Mouse (Mus musculus) macrophage (primary cell): ENCODE data around the gene Cog2. TPM values are rescaled to one million over a fixed set of nuclear protein-coding genes. Genes with fewer than 3 reads are reported as not detected.

Experiments
- H3K27ac ChIP-seq: fragments of 350-480 bp; formaldehyde crosslinking; 2 replicates; pipeline ENCODE4 v1.9.0; 2021
- H3K36me3 ChIP-seq: fragments of 350-480 bp; formaldehyde crosslinking; 2 replicates; pipeline ENCODE4 v1.9.0; 2021; ENCODE audit errors: inconsistent target
- H3K4me3 ChIP-seq: fragments of 350-480 bp; formaldehyde crosslinking; 2 replicates; pipeline ENCODE4 v1.9.0; 2021; ENCODE audit errors: inconsistent target
- H3K79me2 ChIP-seq: fragments of 350-480 bp; formaldehyde crosslinking; 2 replicates; pipeline ENCODE4 v1.9.0; 2021; ENCODE audit errors: inconsistent target
- WGBS: methylation state at CpG from one replicate; pipeline ENCODE4 v1.1.7; 2026; ENCODE audit warnings: inconsistent platforms; ENCODE audit not compliant: missing documents; 5-methylcytosine and 5-hydroxymethylcytosine counted together
- polyA plus RNA-seq: library from polyadenylated mRNA; stranded (reverse); fragments of 250-400 nt; gene quantifications from 3 replicates; pipeline ENCODE4 v1.2.4, GENCODE M21; 2018; ENCODE audit warnings: inconsistent platforms

The Cog2 gene
- polyA plus RNA-seq, 1 experiment from 2014 or later: 13.3 TPM

DNA sequence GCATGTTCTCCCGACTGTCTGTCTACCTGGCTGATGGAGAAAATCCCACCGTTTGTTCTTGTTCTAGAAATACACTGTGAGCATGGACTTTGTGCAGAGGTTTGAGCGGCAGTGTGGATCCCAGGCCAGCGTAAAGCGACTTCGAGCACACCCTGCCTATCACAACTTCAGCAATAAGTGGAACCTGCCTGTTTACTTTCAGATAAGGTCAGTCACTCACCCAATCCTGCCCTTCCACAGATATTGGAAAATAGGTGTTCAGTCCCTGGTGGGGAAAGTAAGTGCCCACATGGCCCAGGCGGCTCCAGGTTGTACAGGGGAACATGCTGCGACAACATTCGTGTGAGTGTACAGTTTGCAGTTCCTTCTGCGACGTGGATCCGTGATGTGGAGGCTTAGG is 20.3 kb downstream of the Cog2 start:
- no peak overlapping the region for H3K4me3 ChIP-seq
- WGBS: over 99% methylated on average over 12 of the region's 12 CpGs
- peaks cover 91% of the 10 kb centered on the region for H3K36me3 ChIP-seq
- H3K27ac ChIP-seq: no peak overlapping the region
- H3K79me2 ChIP-seq: no peaks in the 10 kb centered on the region

DNA sequence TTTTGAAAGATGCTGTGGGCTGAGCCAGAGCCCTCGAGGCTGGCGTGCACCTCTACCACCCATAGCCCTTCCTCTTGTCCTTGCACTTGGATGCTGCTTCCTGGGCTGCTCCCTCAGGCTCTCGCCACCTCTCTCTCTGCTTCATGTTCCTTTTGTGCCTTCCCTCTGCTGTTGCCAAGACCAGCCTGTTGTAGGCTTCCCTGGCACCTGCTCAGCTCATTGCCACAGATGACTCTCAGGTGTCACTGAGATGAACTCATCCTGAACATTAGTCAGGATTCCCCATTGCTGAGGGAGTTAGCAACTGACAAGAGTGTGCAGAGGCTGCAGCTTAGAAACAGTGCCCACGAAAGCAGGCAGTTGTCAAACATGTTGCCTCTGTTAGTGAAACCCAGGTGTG is 21.4 kb downstream of the Cog2 start:
- Histone ChIP-seq H3K36me3 (peaks cover 97% of the 10 kb centered on the region), H3K27ac (no peak overlapping the region), H3K79me2 (no peaks in the 10 kb centered on the region), H3K4me3 (no peak overlapping the region)
- WGBS: 96% methylated on average over 4 of the region's 4 CpGs

DNA sequence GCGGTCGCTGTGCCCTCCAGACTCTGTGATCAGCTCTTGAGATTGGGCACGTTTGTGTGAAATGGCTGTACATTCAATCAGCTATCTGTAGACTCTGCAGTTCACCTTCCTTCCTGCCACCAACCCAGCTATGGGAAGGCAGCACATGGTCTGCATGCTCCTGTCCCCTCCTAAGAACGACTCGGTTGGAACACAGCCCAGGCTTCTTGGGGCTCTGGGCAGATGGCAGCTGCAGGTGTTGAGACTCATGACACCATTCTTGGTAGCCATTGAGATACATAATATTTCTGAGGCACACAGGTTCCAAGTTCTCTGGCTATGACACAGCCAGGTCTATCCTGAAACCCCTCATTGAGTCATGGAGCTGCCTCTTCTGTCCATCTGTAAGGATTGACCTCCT is 22.7 kb downstream of the Cog2 start:
- no peak overlapping the region for H3K4me3 ChIP-seq
- H3K79me2 ChIP-seq: no peaks in the 10 kb centered on the region
- 93% methylated on average over 5 of the region's 5 CpGs for WGBS
- peaks cover 99% of the 10 kb centered on the region for H3K36me3 ChIP-seq
- H3K27ac ChIP-seq: no peak overlapping the region

DNA sequence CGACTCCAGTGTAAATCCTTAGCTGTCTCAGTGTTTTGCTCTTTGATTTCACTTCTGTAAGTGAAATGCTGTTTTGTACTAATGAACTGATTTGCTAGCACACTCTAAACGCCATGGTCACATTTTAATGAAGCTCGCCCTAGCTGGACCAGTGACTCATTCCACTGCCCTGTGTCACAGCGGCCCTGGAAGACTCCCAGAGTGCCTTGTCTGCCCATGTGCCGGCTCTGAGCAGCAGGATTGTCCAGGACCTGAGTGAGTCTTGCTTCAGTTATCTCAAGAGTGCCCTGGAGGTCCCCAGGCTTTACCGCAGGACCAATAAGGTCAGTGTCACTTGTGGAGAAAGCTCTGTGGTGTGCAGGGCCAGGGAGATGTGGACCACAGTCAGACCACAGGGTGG is 25.8 kb downstream of the Cog2 start:
- WGBS: 100% methylated on average over 6 of the region's 6 CpGs
- Histone ChIP-seq H3K36me3 (peaks cover 97% of the 10 kb centered on the region), H3K4me3 (no peak overlapping the region), H3K27ac (no peak overlapping the region), H3K79me2 (no peaks in the 10 kb centered on the region)

DNA sequence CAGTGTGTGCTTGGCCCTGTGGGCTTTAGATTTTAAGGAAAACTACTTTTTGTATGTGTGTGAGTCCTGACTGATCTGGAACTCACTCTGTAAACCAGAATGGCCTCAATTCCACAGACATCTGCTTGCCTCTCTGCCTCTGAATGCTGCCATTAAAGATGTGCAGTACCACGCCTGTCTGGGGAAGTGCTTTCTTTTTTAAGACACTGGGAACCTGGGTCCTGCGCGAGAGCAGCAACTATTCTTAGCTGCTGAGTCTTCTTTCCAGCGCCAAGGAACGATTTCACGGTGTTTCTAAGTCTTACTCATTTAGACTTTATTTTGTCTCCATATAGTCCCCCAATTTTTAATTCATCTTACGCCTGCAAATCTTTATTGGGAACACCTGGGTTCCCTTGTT is 26.2 kb downstream of the Cog2 start:
- WGBS: 93% methylated on average over 7 of the region's 7 CpGs

DNA sequence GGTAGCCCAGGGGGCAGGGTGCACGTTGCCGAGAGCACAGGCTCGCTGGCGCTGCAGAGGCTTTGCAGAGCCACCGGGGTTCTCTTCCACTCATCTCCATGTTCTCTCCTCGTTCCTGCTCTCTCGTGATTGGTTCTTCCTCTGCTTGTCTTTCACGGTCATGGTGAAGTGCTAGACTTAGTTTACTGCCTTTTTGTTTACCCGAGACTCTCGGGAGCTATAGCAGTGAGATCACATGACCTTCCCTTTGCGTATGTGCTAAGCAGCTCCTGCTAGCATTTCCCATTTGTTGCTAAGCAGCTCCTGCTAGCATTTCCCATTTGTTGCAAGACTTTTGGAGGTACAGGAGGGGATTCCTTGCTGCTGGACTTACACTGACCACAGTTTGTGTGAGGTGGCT is 26.7 kb downstream of the Cog2 start:
- 93% methylated on average over 11 of the region's 11 CpGs for WGBS
- Histone ChIP-seq H3K4me3 (no peak overlapping the region), H3K79me2 (no peaks in the 10 kb centered on the region), H3K36me3 (peaks cover 97% of the 10 kb centered on the region), H3K27ac (no peak overlapping the region)

More for the DNA sequence above, 26.2 kb downstream of the Cog2 start:
- H3K27ac ChIP-seq: no peak overlapping the region
- no peaks in the 10 kb centered on the region for H3K79me2 ChIP-seq
- H3K36me3 ChIP-seq: peaks cover 97% of the 10 kb centered on the region
- no peak overlapping the region for H3K4me3 ChIP-seq

DNA sequence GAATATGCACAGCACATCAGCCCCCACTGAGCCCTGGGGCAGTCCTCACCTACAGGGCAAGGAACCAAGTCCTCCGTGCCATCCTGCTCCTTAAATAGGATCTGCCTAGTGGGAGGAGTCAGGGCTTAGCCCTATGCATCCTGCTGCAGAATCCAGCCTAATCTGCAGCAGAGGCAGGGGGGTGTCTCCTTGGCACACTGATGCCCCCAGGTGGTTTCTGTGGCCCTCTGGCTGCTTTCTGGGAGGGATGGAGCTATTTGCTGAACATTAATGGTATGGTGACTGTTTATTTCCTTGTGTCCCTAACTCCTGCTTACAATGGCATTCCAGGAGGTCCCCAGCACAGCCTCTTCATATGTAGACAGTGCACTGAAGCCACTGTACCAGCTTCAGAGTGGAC is 27.6 kb downstream of the Cog2 start:
- peaks cover 91% of the 10 kb centered on the region for H3K36me3 ChIP-seq
- H3K79me2 ChIP-seq: no peaks in the 10 kb centered on the region
- WGBS: 92% methylated on average over 1 of the region's 1 CpGs
- H3K27ac ChIP-seq: no peak overlapping the region
- H3K4me3 ChIP-seq: no peak overlapping the region

DNA sequence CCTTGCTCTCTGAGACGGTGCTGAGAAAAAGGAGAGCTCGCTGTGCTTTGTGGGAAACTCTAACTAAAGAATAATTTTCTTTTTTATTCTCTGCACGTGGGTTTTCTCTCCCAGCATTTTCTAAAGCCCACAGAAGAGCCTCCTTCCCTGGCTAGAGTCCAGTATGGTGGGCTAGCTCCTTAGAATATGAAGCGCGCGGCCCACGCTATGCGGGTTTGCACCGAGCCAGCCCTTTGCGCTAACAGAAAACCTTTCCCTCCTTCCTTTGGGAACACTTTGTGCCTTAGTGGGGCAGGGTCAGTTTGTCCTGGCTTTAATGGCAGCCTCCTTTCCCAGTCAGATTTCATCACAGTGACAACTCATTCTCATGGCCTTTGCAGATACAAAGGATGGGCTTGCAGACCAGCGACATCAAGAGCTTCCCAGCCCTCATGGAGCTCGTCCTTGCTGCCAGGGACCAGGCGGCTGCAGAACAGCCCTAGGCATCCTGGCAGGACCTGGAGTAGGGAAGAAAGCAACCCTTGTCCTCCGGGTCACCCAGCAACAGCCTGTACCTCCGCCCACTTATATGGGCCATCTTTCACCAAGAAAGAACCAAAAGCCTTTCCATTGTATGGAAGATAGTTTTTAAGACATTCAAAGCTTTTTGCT is 30.6 kb downstream of the Cog2 start:
- 96% methylated on average over 14 of the region's 15 CpGs for WGBS
- H3K4me3 ChIP-seq: no peak overlapping the region
- peaks cover 62% of the 10 kb centered on the region for H3K36me3 ChIP-seq
- H3K79me2 ChIP-seq: no peaks in the 10 kb centered on the region
- no peak overlapping the region for H3K27ac ChIP-seq

DNA sequence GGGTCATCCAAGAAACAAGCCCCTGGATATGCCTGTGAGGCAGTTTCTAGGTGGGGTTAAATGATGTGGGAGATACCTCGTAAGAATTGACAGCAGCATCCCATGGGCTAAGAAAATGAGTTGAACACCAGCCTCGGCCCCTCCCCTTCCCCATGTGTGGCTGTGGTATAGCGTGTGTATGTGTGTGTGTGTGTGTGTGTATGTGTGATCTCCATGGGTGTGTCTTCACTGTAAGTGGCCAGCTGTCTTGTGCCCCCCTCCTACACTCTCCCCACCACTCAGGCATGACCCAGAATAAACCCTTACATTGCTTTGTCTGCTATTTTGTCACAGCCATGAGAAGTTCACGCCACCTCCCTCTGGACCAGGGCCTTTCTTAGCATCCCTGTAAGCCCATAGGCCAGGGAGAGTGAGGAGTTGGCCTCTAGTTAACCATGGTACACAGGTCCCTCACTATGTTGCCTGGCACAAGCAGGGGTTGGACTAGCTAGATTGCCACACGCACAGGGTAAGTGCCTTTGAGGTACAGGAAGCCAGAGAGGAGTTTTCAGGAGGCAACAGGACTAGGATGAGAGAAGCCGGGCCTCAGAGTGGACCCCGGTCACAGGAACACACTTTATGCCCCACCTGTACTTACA is 34.7 kb downstream of the Cog2 start:
- Histone ChIP-seq H3K4me3 (no peak overlapping the region), H3K36me3 (peaks cover 23% of the 10 kb centered on the region), H3K79me2 (no peaks in the 10 kb centered on the region), H3K27ac (no peak overlapping the region)
- WGBS: 96% methylated on average over 6 of the region's 7 CpGs

DNA sequence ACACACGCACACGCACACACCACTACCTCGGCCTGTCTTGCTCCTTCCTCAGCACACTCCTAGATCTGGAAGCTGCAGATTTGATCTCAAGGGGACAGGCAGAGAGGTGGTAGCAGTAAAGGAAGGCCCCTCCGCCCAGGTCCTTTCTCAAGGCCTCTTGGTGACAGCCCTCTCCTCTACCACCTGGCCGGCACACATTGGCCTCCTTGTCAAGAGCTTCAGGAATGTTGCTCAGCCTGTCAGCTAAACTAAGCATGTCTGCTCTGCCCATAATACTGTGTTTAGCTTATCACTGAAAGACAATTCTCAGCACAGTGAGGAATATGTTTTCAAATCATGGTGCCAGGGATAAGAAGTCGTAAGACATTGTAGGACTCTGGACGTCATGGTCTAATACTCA is 35.6 kb downstream of the Cog2 start:
- 95% methylated on average over 7 of the region's 7 CpGs for WGBS
- no peak overlapping the region for H3K4me3 ChIP-seq

DNA sequence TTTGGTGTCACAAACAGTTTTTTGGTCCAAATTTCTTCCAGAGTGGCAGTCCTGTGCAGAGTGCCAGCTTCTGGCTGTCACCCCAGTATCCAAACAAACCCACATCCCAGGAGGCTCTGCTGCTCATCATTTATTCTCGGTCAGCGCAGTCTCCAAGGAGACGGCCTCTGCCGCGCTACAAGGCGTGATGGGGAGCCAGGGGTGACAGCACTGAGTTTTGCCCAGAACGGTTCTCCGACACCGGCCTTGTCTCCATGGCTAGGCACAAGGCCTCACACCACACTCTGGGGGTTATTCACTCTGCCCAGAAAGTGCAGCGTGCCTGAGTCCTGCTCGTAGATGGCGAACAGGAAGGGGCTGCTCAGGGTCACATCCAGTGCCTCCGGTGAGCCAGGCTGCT is 36.1 kb downstream of the Cog2 start:
- no peak overlapping the region for H3K27ac ChIP-seq
- WGBS: 90% methylated on average over 13 of the region's 13 CpGs
- no peaks in the 10 kb centered on the region for H3K79me2 ChIP-seq
- H3K36me3 ChIP-seq: peaks cover 9% of the 10 kb centered on the region; the same call in 1 of the 2 replicates
- H3K4me3 ChIP-seq: no peak overlapping the region

More for the DNA sequence above, 35.6 kb downstream of the Cog2 start:
- Histone ChIP-seq H3K36me3 (peaks cover 14% of the 10 kb centered on the region; the same call in 1 of the 2 replicates), H3K79me2 (no peaks in the 10 kb centered on the region), H3K27ac (no peak overlapping the region)

DNA sequence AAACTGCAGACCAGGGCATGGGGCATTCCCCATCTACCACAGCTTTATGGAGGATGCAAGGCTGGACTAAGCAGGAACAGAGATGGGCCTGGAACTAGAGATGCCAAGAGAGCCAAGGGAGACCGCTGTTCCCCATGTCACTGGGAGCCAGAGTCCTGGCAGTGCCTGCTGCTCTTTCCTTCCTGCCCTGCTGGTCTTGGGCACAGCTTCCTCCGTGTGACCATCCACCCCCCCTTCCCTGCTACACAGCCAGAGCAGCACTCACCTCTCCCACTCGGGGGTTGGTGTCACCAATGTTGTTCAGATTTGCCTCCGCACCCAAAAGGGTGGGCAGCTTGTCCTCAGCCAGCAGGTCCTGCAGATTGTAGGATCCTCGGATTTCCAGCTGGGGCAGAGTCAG is 36.9 kb downstream of the Cog2 start:
- no peak overlapping the region for H3K4me3 ChIP-seq

DNA sequence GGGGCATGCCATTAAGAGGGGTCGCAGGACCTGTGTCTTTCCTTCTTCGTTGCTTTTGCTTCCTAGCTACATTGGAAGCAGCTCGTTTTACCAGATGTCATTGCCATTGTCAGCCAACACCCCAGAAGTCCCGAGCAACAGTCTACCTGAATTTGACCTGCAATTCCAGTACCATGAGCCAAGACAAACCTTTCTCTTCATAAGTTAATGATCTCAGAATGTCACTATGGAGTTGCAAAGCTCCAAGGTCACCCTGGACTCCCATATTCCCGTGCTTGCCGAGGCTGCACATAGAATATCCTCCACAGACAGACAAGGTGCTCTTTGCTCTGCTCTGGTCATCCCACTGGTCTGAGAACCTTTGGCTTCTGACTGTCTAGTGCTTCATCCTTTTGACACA is 46.6 kb downstream of the Cog2 start:
- no peak overlapping the region for H3K27ac ChIP-seq
- no peaks in the 10 kb centered on the region for H3K36me3 ChIP-seq
- H3K79me2 ChIP-seq: no peaks in the 10 kb centered on the region
- H3K4me3 ChIP-seq: no peak overlapping the region
- WGBS: 79% methylated on average over 6 of the region's 6 CpGs

More for the DNA sequence above, 36.9 kb downstream of the Cog2 start:
- 62% methylated on average over 5 of the region's 5 CpGs for WGBS
- Histone ChIP-seq H3K36me3 (peaks cover under 1% of the 10 kb centered on the region; the same call in 1 of the 2 replicates), H3K79me2 (no peaks in the 10 kb centered on the region), H3K27ac (no peak overlapping the region)

DNA sequence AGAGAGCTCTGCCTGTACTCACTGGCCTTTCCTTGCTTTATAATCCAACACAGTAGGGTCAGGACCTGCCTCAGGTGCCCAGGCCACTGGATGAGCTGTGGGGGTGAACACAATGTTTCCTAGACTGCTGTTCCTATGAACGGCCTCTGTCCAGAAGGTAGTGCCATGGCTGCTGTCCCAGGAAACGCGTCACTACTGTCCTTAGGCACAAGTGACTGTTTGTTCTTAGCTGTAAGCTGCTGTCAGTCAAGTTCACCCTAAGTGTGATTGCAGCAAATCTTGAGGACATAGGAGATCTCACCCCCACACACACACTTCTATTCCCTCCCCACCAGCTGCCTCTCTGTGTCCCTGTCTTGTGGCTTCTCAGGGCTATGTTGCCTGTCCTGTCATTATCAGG is 47.0 kb downstream of the Cog2 start:
- 82% methylated on average over 3 of the region's 3 CpGs for WGBS
- H3K4me3 ChIP-seq: no peak overlapping the region
- H3K27ac ChIP-seq: no peak overlapping the region
- no peaks in the 10 kb centered on the region for H3K79me2 ChIP-seq
- H3K36me3 ChIP-seq: no peaks in the 10 kb centered on the region

DNA sequence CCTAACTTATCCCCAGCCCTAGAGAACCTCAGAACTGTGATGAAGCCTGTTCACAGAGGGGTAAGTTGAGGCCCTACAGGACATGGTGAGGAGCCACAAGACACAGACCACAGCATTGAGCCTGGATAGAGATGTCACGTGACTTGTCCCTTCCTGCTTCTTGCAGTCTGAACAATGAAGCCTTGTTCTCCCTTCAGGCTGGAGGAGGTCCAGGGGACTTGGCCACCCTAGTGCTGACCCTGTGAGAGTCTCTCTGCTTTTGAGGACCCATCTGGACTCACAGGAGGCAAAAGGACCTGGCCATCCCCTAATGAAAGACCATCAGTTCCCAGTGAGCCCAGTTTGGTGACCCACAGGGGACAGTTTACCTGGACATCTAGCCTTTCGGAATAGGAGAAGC is 48.5 kb downstream of the Cog2 start:
- H3K4me3 ChIP-seq: no peak overlapping the region
- H3K79me2 ChIP-seq: no peaks in the 10 kb centered on the region
- H3K27ac ChIP-seq: no peak overlapping the region
- no peaks in the 10 kb centered on the region for H3K36me3 ChIP-seq
- 52% methylated on average over 2 of the region's 2 CpGs for WGBS
